Mouse (Mus musculus) spleen, embryonic (tissue): ENCODE data around the gene Ogfr.

ENCODE experiments used
- CTCF ChIA-PET: fragments of 350-600 bp; sonication (Branson Sonifier 250); formaldehyde crosslinking; loops from one replicate; lab custom pipeline; 2022; lab: Charles Lee

Ogfr gene

GRCm38 (mm10) chr2:180598157-180598705 is 9.2 kb downstream of the Ogfr start:
- CTCF ChIA-PET = no interaction called here

GRCm38 (mm10) chr2:180600569-180601021 is 11.6 kb downstream of the Ogfr start:
- CTCF ChIA-PET = no interaction called here

GRCm38 (mm10) chr2:180604781-180605180 is 15.7 kb downstream of the Ogfr start:
- CTCF ChIA-PET = no interaction called here

DNA sequence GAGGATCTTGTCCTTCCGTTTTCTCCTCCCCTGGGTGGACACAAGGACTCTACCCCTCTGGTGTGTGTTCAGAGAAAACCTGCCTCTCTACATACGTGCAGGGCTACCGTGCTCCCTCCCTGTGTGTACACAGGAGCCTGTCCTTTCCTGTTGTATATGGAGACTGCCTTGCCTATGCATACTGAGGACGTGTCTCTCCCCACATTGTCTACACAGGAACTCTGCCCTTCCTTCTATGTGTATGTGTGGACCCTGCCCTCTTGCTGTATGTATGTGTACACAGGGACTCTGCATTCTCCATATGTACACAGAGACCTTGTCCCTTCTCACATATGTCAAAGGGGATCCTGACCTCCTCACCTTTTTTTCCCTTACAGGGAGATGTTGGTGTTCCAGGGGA is 21.2 kb downstream of the Ogfr start:
- CTCF ChIA-PET = no interaction called here

DNA sequence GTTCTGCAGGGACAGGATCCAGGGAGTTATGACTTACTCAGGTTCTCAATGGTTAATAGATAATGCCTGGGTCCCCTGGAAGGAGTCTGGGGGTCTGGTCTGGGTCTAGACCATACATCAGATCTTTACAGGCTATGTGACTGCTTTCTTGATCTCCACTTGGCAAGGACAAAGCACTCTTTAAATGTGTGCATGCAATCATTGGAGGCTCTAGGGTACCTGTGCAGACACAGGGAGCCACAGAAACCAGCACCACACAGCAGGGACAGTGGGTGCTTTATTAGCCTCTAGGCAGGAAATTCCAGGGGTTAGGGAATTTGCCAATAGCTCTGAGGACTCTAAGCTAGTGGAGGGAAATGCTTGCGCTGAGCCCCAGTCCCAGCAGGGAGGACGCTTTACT is 22.8 kb downstream of the Ogfr start:
- CTCF ChIA-PET = no interaction called here

DNA sequence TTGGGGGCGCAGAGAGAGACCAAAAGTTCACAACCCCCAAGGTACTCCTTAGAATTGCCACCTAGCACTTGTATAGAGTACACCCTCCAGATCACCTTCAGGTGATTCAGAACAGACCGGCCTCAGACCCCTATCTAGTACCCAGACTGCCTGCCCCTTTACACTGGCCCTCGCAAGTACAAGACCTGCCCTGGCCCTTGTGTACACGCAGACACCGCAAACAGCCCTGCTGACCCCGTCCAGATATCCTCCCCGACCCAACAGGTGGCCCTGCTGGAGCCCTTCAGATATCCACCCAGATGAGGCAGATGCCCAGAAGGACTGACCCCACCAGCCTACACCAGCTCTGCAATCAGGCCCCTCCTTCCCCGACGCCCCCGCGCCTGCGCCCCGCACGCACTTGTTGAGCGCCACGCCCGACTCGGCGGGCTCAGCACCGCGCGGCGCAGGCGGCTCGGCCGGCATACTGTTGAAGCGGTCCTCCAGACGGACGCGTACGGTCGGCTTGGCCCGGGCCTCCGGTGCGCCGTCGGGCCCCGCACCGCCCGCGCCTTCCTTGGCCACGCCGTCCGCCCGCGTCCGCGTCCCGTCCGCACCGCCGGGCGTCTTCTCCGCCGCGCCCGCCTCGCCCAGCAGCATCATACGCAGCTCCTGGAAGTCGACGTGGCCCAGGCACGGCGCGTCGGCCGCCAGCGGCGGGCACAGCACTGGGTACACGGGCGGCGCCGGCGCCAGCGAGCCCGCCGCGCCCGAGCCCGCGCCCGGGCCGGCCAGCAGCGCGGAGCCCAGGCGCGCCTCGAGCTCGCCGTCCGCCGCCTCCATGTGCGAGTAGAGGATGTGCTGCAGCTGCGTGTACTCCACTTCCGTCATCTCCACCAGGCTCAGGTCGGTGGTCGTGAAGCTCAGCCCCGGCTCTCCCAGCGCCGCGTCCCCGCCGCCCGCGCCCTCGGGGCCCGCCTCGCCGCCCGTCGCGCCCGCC is 52.8 kb downstream of the Ogfr start:
- CTCF ChIA-PET = no interaction called here

DNA sequence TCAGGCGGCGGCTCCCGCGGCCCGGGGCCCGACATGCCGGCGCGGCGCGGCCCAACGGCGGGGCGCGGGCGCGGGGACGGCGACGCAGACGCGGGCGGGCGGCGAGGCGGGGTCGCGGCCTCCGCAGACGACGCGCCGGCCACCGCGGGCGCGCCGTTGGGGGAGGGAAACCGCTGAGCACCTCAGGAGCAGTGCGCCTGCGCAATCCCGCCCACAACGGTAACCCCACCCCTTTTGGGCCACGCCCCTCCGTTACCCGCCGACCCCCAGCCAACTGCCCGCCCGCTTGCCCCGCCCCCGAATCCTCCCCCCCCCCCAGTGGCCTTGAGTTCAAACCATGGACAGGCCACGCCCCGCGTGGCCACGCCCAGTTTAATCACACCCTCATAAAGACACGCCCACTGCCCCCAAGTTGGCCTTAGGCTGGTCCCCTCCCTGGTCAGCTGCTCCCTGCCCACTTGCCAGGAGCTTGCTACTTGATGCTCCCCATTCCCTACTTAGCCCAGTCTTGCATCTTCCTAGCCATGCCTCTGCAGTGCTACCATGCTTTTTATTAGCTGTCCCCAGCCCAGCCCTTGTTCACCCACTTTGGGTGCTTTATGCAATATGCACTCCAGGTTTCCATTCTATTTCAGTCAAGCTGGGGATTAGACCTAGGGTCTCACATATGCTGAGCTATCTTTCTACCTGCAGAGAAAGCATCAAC is 53.7 kb downstream of the Ogfr start, which contains the start of gene Tcfl5:
Gene Tcfl5 (minus strand): TSS at position 154 of the 706 bp plus-strand sequence.
- CTCF ChIA-PET = no interaction called here

GRCm38 (mm10) chr2:180643626-180644025 is 54.6 kb downstream of the Ogfr start:
- CTCF ChIA-PET = no interaction called here
